Mouse (Mus musculus) spleen, postnatal 4 days (tissue): Measurements from ENCODE around the gene Angptl4.
A peak's percentile ranks its signal among the peaks of the same experiment; 100 is the strongest.

Source experiments
- DNase-seq, 2 experiments: peaks; one replicate each; pipeline ENCODE4 v3.0.0; 2022; ENCODE audit warnings: low spot score in 2 of 2

The Angptl4 gene

DNA sequence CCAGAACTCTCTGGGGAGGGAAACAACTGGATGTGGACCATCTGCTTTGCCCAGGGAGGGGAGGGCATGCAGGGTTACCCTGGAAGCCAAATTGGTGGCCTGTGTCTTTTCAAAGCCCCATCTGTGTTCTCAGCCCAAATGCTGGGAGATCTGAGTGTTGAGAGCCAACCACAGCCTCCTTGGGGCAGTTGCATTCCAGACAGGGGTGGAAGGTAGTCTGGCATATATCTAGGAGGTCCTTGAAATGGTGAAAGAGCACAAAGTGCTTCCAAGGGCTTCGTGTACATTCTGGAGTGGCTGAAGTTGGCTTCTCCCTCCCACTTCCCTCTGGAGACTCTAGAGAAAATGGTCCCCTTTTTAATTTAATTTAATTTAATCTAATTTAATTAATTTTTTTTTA lies 23.1 kb upstream of the Angptl4 start:
- no peak for DNase-seq

DNA sequence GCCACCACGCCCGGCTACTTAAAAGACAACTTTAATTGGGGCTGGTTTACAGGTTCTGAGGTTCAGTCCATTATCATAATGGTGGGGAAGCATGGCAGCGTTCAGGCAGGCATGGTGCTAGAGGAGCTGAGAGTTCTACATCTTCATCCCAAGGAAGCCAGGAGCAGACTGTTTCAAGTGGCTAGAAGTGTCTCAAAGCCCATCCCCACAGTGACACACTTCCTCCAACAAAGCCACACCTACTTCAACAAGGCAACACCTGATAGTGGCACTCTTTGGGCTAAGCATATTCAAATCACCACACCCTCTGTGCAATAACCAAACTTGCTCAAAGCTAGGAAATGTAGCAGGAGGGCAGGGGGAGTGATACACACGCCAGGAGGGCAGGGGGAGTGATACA lies 22.6 kb upstream of the Angptl4 start:
- no peak for DNase-seq

DNA sequence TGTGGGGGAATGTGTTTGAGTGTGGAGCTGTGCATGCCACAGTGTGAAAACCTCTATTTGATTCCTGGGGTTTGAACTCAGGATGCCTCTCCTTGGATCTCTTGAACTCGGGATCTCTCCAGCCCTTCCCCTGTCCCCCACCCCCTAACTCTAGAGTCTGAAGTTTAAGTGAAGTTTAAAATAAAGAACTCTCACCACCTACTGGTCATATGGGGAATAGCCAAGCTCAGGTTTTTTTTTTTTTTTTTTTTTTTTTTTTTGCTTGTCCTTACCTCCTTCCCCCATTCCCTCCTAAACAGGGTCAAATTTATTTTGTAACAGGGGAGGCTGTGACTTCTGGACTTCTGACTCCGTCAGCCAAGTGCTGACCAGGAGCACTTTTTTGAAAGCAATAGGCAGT lies 20.6 kb upstream of the Angptl4 start:
- no peak for DNase-seq

DNA sequence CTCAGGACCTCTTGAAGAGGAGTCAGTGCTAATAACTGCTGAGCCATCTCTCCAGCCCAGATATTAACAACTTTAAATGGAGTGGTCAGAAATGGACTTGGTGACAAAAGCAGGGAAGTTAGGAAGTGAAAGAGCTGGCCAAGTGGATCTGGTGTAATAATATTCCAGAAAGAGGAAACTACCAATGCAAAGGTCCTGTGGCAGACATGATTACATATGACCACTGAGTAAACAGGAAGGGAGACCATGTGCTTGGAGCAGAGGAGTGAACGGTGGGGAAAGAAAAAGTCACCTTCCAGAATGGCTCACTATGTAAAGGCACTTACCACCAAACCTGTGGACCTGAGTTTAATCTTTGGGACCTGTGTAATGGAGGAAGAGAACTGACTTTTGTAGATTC lies 17.6 kb upstream of the Angptl4 start:
- no peak for DNase-seq

DNA sequence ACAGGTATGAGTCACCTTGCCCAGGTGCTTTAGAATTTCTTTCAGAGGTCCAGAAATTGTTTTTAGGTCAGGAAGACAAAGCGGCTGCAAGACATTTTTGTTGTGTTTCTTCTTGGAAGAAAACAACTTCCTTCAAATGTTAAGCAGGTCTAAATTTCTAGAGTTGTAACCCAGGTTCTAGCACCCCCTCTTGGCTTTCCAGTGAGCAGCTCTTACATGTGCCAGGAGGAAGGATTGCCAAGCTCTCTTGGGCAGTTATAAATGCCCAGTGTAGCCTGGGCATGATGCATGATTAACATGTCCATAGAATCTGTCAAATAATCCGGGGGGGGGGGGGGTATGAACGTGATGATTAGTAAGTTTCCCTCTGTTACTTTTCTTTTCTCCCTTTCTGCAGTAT lies 16.7 kb upstream of the Angptl4 start:
- DNase-seq, result no peak

DNA sequence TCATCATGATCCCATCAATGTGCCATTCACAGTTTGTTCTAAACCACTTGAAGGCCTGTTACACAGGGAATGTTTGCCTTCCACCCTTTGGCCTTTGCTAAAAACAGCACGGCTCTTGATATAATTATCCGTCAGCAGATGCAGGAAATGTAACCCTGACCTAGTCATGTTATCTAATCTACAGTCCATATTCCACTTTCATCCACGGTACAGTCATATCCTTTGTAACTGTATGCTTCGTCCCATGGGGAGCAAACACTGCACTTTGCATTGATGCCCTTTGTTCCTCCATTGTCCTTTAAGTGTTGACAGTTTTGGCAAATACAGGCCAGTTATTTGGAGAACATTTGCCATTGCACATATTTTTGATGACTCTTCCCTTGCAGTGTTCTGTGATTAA lies 7.1 kb upstream of the Angptl4 start:
- no peak for DNase-seq

DNA sequence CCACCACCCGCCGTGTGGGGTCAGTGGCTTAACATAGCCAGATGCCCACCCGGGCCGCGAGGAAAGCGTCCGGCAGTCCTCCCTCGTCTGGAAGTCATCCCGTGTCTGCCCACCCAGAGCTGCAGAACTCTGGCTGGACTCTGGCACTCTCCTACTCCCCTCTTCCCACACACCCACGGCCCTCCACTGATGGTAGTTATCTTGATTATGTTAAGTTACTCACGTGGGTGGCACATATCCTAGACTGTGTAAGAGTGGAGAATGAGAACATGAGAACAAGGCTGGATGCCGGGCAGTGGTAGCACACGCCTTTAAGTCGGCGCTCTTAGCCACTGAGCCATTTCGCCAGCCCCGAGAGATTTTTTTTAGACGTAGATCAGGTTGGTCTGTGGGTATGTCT lies 4.7 kb upstream of the Angptl4 start:
- no peak for DNase-seq

DNA sequence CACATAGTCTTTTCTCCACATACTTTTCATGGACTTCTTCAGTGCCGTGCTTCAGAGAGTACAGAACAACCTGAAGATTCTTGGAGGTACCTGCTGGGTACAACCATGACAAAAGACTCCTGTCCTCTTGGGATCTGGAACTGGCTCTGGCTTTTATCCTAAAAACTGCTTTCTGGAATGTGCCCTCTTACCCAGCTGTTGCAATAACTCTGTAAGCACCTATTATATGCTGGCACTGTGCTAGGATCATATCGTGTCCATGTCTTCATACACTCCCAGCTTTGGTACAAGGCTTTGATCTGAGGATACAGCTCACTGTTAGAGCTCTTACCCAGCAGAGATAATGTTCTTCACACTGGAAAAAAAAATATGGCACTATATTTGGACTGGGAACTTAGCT lies 3.3 kb upstream of the Angptl4 start:
- no peak for DNase-seq

DNA sequence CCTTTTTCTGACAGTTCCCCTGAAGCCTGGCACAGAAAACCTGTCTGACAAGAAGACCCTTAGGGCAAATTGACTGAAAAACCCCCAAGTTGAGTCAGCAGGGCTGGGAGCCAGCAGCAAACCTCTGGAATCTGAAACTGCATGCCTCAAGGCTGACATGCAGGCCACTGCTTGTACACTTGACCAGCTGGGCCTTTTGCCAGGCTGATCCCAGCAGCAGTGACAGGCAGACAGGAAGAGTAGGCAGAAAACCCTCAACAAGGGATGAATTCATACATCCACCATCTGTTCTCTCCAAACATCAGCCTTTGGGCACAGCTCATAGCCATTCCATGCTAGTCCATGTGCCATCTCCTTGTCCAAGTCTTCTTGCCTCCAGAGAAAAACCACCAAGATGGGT lies 1.8 kb upstream of the Angptl4 start:
- DNase-seq, result peak in 1 of 2 experiments; percentile 28

DNA sequence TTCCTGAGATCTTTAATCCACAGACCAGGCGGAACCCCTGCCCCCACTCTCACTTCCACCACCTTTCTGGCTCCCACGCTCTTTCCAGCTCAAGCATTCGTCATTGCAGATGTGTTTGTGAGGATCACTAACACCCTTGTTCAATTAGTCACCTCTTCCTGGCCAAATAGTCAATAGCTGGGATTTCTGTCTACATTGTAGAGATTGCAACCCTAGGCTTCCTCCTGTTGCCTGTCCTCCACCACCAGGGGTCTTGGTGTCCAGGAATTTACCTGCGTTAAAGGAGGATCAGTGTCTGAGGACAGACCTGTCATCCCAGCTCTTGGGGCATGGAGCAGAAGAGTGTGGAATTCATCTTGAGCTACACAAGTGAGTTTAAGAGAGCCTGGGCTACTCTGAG lies 437 bp upstream of the Angptl4 start:
- no peak for DNase-seq

DNA sequence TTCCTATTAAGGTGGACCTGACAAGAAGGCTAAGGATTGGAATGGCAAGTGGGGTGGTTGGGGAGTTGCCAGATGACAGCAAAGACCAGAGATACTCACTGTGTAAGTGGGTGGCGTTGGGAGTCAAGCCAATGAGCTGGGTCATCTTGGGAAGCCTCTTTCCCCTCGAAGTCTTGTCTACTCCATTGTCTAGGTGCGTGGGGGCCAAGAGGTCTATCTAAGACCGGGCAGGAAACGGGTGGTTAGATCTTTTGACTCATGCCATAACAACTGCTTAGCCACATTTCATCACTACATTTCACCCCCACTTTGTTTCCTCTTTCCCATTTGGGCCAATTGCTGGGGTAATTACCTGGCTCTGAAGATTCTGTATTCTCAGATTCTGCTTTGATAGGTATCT lies 1.2 kb downstream of the Angptl4 start:
- peak in 1 of 2 experiments; percentile 60 for DNase-seq

DNA sequence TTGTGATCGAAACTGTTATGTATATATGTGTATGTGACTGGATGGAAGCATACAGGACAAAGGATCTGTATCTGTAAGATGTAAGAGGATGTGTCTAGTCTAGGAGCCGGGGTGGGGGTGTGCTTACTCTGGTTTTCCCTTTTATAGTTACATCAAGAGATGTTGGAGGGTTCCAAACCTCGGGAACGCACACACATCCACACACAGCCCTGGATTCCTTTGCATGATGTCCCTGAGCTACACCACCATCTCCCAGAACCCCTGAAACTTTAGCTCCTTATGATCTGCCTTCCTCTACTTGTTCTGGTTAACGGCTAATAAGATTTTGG lies 1.7 kb downstream of the Angptl4 start:
- no peak for DNase-seq

DNA sequence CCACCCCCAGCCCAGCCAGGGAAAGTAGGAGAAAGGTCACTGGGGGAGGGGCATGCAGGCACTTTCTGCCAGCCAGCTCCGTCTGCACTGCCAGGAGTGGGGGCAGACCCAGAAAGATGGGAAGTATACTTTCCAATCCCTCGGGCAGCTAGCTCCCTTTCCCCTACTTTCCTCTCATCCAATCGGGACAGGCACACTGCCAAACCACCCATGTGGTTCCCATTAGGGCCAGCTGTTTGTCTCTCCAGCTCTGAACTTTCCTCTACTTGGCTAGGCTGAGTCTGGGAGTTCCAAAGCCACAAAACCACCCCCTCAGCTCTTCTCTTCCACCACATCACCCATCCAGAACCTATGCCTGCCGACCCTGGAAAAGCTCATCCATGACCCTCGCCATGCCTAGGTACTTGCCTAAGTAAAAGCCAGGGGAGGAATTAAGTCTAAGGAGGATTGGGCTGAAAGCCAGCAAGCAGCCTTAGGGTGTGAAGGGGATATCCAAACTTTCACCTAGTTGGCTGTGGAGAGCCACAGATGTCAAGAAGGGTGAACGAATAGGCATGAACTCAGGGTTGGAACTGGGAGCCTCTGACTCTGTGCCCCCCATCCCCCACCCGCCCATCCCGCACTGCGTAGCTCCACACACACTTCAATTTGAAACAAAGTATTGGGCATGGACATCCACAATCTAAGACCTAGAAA lies 2.2 kb downstream of the Angptl4 start:
- DNase-seq, result peak; percentile 36 to 63

DNA sequence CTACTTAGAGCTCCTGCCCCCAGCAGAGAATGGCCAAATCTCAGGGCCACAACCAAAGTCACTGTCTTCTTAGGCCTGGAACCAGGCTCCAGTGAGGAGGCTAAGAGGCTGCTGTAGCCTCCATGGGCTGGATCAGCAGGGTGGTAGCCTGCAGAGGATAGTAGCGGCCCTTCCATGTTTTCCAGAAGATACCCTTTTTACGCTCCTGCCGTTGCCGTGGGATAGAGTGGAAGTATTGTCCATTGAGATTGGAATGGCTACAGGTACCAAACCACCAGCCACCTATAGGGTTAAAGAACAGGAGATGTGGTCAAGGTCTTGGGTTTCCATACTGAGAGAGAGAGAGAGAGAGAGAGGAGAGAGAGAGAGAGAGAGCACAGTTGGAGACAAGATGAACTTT lies 6.3 kb downstream of the Angptl4 start:
- no peak for DNase-seq

DNA sequence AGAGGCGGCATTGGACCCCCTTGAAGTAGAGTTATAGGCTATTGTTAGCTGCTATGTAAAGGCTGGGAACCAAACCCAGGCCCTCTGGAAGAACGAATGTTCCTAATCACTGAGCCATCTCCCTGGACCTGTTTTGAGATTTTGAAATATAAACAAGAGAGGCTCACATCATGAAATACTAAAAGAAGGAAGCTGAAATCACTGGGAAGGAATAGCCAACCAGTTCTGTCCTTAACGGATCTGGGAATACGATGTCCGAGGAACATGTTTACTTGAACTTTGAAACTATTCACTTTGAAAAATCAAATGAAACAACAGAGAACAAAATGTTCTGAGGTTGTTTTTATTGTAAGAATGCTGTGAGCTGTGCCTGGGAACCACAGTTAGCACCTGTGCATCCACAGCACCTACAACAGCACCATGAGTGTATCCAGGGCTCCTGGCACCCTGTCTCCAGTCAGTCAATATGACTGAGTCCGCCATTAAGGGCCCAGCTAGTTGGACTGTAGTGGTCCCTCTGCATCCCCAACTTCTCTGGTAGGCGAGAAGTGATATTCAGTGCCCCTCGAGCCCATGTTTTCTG lies 7.0 kb downstream of the Angptl4 start:
- no peak for DNase-seq

DNA sequence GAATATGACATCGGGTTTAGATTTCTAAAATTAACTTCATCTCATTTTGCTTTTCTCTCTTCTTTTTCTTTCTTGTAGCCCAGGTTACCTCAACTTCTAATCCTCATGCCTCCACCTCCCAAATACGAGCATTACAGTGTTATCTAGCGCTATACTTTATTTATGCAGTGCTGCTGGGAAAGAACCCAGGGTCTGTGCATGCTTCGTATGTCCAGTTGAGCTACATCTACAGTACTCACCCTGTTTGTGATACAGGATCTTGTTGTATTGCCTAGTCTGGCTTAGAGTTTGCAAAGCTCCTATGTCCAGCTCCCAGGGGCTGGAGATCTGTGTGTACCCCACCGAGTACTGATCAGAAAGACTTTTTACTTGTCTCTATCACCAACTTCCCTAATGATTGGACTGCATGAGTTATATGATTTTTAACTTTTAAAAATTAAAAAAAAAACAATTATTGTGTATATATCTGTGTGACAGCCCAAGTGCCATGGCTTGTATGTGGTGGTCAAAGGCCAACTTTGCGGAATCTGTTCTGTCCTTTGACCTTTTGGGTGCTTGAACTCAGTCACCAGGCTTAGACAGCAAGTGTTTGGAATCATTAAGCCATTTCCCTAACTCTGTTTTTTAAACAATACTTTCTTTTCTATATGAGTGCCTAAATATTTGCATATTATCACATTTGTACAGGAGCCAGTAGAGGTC lies 7.6 kb downstream of the Angptl4 start:
- DNase-seq, result no peak

DNA sequence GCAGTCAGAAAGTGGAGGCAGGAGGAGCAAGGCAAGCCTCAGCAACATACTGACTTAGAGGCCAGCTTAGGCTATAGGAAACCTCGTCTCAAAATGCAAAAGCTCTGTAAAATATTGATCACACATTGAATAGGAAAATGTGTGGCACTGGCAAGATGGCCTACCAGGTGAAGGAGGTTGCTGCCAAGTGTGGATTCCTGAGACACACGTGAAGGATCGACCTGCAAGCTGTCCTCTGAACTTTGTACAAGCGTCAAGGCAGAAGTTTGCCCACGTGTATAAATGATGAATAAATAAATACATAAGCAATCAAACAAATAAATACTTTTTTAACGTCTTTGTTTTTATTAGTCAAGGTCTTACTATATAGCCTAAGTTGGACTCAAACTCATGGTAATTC lies 8.2 kb downstream of the Angptl4 start:
- DNase-seq, result no peak

DNA sequence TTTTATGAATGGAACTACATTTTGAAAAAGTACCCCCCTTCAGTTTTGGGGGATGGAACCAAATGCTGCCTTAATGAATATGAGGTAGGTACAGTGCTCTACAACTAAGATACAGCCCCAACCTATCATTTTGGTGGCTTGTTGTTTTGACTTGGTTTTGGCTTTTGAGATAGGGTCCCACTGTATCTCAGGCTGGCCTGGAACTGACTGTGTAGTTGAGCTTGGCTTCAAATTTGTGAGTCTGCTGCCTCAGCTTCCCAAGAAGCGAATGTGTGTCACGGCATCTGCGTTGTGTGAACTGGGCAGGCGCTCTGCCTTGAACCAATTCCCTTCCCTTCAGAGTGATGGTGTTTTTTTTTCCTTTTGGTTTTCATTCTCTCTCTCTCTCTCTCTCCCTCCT lies 10.0 kb downstream of the Angptl4 start:
- no peak for DNase-seq

DNA sequence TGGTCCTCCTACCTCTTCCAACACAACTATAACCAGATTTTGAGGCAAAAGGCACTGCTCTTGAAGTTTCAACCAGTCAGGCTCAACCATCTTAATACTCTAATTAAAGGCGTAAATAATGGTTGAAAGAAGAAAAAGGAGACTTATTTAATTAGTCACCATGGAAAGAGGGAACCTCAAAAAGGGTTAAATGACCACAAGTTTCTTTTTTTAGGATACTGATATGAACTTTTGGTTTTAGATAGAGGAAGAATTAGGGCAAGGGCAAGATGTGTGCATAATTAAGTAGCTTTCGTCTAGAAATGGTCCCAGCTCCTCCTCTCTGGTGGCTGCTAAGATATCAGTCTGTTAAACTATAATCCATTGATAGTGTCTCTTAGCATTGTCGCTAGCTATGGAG lies 15.2 kb downstream of the Angptl4 start:
- no peak for DNase-seq

DNA sequence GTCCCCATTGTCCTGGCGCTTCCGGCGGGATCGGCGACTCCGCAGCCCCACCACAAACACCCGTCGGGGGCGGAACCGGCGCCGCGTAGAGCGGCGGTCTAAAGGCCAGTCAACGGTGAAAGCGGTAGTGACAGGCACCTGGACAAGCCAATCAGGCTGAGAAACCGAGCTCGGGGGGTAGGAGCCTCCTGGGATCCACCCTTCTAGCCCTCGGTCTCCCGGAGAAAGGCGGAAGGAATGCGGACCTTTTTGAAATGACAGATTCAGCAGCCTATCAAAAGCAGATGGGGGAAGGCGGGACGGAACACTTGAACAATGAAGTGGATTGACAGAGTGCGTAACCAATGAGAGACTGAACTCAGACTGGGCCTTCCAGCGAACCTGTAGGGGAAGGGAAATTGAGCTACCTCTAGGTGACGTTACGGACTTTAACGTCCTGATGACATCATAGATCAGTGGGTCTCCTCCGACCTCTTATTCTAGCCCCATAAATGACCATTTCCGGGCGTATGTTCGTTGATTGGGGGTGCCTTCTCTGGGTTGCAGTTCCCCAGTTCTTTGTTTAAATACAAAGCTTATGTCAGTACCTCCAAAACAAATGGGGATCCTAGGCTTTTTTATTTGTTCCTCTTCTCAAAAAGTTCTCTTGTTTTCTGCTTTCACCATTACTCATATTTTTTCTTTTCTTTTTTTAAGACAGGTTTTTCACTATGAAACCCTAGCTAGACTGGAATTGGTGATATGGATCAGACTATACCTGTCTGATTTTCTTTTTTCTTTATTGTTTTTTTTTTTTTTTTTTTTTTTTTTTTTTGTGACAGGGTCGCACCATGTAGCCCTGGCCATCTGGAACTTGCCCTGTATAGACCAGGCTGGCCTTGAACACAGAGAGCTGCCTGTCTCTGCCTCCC lies 21.1 kb downstream of the Angptl4 start, which contains the start of gene Rab11b:
Rab11b (minus strand) TSS at position 276 of the 911 bp plus-strand sequence.
- DNase-seq, result peak; percentile 99

DNA sequence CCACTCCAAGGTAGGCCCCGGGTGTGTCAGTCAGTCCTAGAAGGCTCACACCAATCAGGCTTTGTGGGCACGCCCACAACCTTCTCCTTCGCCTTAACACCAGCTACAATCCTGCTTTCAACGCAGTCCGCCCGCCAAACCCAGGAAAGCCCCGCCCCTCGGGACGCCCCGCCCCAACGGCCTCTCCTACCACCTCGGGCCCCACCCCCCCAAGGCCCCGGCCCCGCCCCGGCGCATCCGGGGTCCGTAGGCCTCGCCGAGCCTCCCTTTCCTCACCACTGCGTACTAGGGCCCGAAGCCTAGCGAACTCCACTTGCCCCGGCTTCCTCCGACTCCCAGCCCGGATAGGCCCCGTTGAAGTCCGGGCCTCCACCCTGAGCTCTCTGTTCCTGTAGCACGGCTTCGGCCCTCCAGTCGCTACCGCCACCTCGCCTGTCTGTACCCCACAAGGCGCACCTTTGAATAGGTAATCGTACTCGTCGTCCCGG lies 21.8 kb downstream of the Angptl4 start:
- DNase-seq, result peak; percentile 99

DNA sequence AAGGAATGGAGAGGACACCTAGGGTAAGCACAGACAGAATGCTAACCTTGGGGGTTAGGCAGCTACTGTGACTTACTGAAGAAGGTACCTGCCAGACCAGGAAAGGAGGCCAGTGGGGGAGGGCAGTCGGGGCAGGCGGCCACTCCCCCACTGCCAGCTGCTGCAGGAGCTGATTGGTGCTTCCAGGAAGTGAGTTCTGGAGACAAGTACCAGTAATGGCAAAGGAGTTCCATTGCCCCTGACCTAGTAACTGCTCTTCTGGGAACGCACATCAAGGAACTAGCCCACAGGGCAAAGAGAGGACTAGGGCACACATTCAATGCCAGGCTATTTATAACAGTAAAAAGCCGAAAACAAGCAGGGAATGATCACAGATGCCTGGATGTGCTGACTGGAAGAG lies 24.4 kb downstream of the Angptl4 start:
- no peak for DNase-seq
